Mouse (Mus musculus): ENCODE results near the gene Rpn1. TPM values are rescaled to one million over a fixed set of nuclear protein-coding genes. Genes with fewer than 3 reads are reported as not detected.

The Rpn1 gene
- polyA plus RNA-seq, 1 experiment from 2014 or later = 352 TPM

DNA sequence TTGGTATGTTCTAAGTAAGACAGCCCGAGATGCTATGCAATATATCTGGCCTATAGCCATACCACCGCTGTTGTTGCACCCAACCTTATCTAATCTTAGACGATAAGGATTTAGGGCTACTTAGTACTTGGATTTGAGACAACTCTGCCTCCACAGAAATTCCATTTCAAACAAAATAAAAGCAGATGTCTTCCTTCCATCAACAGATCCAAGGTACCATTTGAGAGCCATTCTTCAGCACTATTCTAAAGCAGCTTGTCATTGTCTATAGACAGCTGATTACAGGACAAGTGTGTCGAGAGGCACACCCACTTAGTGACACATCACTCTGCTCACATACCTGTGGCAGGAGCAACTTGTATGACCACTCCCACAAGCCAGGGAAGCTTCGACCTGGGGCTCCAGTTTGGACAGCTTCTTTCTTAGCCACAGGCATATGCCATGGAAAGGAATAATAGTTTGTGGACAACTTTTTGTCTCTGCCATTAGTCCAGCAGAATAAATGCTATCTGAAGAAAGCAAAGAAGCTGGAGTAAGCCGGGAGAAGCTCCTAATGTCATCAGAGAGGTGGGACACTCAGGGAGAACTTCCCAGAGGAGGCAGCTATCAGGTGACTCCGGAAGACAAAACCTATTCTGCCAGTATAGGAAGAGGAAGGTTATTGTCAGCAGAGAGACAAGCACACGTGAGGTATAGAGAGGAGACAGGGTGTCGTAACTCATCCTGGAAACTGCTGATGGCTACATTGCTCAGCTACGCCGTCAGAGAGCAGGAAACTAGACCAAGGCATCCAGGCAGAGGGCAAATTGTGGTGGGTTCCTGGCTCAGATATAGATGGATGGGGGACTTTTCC, 30.8 kb upstream of the Rpn1 start:
- no peak overlapping the region for H3K4me3 ChIP-seq
- H3K4me1 ChIP-seq = no peaks in the 10 kb centered on the region
- H3K9me3 ChIP-seq = no peaks in the 10 kb centered on the region
- 68% methylated on average over 11 of the region's 11 CpGs for WGBS
- no peak overlapping the region for H3K27ac ChIP-seq
- no peak overlapping the region for H3K9ac ChIP-seq
- no peak for ATAC-seq (ENCODE audit: insufficient number of reproducible peaks, insufficient read depth, low FRiP score, low TSS enrichment)
- H3K4me2 ChIP-seq (replicated peaks) = no peak overlapping the region
- no peaks in the 10 kb centered on the region for H3K27me3 ChIP-seq
- no peaks in the 10 kb centered on the region for H3K36me3 ChIP-seq

DNA sequence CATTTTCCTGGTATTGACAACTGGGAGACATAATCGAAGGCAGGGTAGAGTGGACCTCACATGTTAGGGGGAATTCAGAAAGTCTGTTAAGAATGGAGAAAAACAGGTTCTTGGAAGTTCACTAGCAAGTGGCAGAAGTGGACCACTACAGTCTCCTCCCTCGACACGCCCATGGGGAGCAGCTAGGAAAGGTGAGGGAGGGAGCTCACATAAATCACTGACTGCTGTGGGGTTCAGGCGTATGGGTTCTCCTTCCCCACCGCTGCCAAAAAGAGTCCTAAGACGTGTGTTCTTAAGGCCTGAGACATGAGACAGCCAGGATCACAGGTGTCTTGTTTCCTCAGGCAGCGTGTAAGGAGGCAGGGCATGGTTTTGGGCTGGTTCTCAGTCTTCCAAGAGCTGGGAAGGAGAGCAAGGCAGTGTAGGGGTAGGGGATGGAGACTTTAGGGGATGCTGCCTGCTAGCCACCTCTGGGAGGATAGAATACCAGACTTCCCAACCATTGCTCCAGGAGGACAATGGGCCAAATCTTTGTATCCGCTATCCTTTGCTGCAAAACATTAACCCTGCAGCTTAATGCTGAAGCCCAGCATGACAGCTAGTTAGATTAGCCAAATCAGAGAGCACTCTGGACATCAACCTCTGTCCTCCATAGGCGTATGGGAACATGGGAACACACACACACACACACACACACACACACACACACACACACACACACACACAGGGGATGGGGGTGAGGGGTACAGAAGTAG, 30.0 kb upstream of the Rpn1 start:
- ATAC-seq (ENCODE audit: insufficient number of reproducible peaks, insufficient read depth, low FRiP score, low TSS enrichment) = no peak
- Histone ChIP-seq H3K4me3 (no peak overlapping the region), H3K9ac (no peak overlapping the region), H3K27ac (no peak overlapping the region), H3K36me3 (no peaks in the 10 kb centered on the region), H3K4me1 (no peaks in the 10 kb centered on the region), H3K4me2 (replicated peaks) (no peak overlapping the region), H3K9me3 (no peaks in the 10 kb centered on the region), H3K27me3 (no peaks in the 10 kb centered on the region)
- WGBS = 66% methylated on average over 9 of the region's 9 CpGs

DNA sequence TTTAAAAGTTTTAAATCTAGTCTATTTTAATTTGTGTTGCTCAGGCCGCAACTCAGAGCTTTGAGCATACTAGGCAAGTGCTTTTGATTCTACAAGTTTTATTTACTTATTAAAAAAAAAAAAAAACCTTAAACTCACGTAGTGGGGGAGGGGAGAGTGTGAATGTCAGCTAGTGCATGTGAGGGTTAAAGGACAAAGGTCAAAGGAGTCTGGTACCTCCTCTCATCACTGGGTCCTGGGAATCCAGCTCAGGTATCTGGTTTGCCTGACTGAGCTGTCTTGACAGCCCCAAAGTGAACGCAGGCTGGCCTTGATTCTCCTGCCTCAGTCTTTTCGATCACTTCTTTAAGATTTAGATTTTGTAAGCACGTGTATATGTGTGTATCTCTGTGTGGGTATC, 28.6 kb upstream of the Rpn1 start:
- H3K36me3 ChIP-seq = no peaks in the 10 kb centered on the region
- 65% methylated on average over 5 of the region's 5 CpGs for WGBS
- H3K4me2 ChIP-seq (replicated peaks) = no peak overlapping the region
- no peak overlapping the region for H3K4me3 ChIP-seq
- H3K4me1 ChIP-seq = no peaks in the 10 kb centered on the region
- H3K27ac ChIP-seq = no peak overlapping the region
- H3K27me3 ChIP-seq = no peaks in the 10 kb centered on the region
- ATAC-seq (ENCODE audit: insufficient number of reproducible peaks, insufficient read depth, low FRiP score, low TSS enrichment) = no peak
- no peak overlapping the region for H3K9ac ChIP-seq
- no peaks in the 10 kb centered on the region for H3K9me3 ChIP-seq

DNA sequence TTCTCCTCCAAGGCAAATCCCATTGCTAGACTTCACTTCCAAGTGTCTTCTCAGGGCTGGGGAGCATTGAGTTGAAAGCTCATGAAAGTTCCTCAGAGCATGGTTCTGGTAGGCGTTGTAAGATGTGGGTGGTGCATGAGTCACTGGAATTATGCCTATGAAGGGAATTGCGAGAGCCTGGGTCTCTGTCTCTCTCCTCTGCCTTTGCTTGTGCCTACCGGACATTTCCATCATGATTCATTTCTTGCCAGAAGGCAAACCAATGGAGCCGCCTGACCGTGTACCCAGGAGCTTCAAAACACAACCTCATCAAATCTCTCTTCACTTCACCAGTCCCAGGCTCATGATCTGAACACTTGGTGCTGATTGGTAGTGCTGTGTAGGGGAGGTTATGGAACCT, 27.4 kb upstream of the Rpn1 start:
- no peak for ATAC-seq (ENCODE audit: insufficient number of reproducible peaks, insufficient read depth, low FRiP score, low TSS enrichment)
- Histone ChIP-seq H3K36me3 (no peaks in the 10 kb centered on the region), H3K9ac (no peak overlapping the region), H3K27me3 (no peaks in the 10 kb centered on the region), H3K4me2 (replicated peaks) (no peak overlapping the region), H3K4me3 (no peak overlapping the region), H3K27ac (no peak overlapping the region), H3K9me3 (no peaks in the 10 kb centered on the region), H3K4me1 (no peaks in the 10 kb centered on the region)
- 91% methylated on average over 5 of the region's 5 CpGs for WGBS

DNA sequence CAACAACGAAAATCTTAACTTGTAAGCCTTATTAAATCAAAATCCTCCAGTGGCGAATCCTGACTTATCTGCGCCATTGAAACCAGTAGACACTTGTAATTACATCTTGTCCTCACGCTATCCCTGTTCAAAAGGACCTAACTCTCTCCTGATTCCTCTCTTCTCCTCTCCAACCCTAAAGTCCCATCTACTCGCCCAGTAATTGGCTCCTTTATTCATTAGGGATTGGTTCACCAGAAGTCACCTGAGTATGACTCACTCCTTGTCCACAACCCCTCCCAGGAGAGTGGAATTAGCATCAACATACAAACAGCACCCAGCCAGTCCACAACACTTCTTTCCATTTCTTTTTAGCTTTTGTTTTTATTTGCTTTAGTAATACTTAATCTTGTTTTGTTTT, 24.4 kb upstream of the Rpn1 start:
- no peaks in the 10 kb centered on the region for H3K27me3 ChIP-seq
- no peak overlapping the region for H3K4me3 ChIP-seq
- ATAC-seq (ENCODE audit: insufficient number of reproducible peaks, insufficient read depth, low FRiP score, low TSS enrichment) = no peak
- no peak overlapping the region for H3K27ac ChIP-seq
- no peak overlapping the region for H3K4me2 ChIP-seq (replicated peaks)
- 78% methylated on average over 5 of the region's 5 CpGs for WGBS
- no peaks in the 10 kb centered on the region for H3K4me1 ChIP-seq
- H3K36me3 ChIP-seq = no peaks in the 10 kb centered on the region
- H3K9me3 ChIP-seq = no peaks in the 10 kb centered on the region
- no peak overlapping the region for H3K9ac ChIP-seq

DNA sequence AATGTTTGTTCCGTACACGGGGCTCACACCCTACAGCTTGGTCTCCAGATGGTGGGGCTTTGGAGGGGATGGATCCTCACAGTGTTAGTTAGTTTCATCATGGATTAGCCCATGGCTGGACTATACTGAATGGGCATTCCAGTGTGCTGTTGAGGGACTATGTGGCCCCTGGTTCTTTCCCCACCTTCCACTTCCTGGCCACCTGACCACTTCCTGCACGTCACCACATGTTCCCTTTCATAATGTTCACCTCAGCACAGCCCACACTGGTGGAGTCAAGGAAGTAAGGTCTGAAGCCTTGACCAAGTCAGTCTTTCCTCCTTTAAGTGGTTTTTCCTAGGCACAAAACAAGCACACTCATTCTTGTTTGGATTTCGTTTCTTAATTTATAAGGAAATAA, 23.7 kb upstream of the Rpn1 start:
- WGBS = 80% methylated on average over 4 of the region's 4 CpGs
- no peak for ATAC-seq (ENCODE audit: insufficient number of reproducible peaks, insufficient read depth, low FRiP score, low TSS enrichment)
- H3K27me3 ChIP-seq = no peaks in the 10 kb centered on the region

DNA sequence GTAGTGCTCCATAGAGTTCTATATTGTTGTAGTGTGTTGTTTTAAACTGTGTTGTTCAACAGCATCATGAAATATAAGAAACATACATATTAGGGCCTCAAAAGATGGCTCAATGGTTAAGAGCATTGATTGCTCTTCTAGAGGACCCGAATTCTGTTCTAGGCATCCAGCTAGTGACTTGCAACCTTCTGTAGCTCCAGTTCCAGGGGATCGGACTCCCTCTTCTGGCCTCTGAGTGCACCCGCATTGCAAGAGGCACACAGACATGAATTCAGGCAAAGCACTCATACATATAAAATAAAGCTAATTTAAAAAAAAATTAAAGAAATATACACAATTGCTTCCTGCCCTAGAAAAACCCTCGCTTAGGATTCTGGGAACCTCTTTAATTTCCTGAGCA, 22.9 kb upstream of the Rpn1 start:
- Histone ChIP-seq H3K4me1 (no peaks in the 10 kb centered on the region), H3K27me3 (no peaks in the 10 kb centered on the region), H3K9me3 (no peaks in the 10 kb centered on the region), H3K9ac (no peak overlapping the region), H3K27ac (no peak overlapping the region), H3K36me3 (no peaks in the 10 kb centered on the region), H3K4me3 (no peak overlapping the region), H3K4me2 (replicated peaks) (no peak overlapping the region)
- WGBS = 81% methylated on average over 4 of the region's 4 CpGs
- no peak for ATAC-seq (ENCODE audit: insufficient number of reproducible peaks, insufficient read depth, low FRiP score, low TSS enrichment)

More for the DNA sequence above, 23.7 kb upstream of the Rpn1 start:
- H3K4me2 ChIP-seq (replicated peaks) = no peak overlapping the region
- no peak overlapping the region for H3K4me3 ChIP-seq
- no peaks in the 10 kb centered on the region for H3K36me3 ChIP-seq
- no peak overlapping the region for H3K9ac ChIP-seq
- H3K27ac ChIP-seq = no peak overlapping the region
- no peaks in the 10 kb centered on the region for H3K4me1 ChIP-seq
- H3K9me3 ChIP-seq = no peaks in the 10 kb centered on the region

DNA sequence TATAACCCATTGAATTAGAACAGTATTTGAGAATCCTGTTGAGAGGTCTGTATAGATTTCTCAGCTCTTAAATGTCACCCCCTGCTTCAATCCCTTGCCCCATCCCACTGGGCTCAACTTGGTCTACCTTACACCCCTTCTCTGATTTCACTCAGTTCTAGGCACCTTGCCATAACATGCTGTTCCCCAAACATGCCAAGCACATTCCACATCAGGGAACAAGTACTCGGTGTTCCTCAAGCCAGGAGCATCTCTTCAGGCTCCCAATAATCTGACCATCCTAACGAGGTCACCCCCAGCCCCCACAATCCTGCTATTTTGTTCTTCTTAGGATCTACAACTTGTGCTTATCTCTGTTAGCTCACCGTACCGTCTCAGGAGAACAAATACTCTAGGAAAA, 21.9 kb upstream of the Rpn1 start:
- no peak for ATAC-seq (ENCODE audit: insufficient number of reproducible peaks, insufficient read depth, low FRiP score, low TSS enrichment)
- no peaks in the 10 kb centered on the region for H3K27me3 ChIP-seq
- H3K9ac ChIP-seq = no peak overlapping the region
- no peak overlapping the region for H3K4me2 ChIP-seq (replicated peaks)
- no peaks in the 10 kb centered on the region for H3K36me3 ChIP-seq
- H3K27ac ChIP-seq = no peak overlapping the region
- no peak overlapping the region for H3K4me3 ChIP-seq
- H3K9me3 ChIP-seq = no peaks in the 10 kb centered on the region
- 75% methylated on average over 4 of the region's 4 CpGs for WGBS
- no peaks in the 10 kb centered on the region for H3K4me1 ChIP-seq

DNA sequence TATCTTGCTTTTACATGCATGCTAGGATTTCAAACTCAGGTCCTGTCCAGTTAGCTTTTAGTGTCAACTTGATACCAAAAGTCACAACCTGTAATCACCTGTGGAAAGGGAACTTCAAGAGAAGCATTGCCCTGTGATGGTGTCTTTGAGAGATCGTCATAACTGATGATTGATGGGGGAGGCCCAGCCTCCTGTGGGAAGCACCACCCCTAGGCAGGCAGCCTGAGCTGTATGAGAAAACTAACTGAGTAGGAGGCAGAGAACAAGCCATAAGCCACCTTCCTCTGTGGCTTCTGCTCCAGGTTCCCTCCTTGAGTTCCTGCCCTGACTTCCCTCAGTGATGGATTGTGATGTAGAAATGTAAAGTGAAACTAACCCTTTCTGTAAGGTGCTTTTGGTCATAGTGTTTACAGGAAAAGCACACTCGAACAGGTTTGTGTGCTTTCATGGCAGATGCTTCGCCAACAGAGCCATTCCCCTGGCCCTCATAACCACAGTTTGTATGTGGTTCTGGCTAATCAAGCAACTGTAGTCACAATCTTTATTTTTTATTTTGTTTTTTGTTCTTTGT, 20.1 kb upstream of the Rpn1 start:
- Histone ChIP-seq H3K4me2 (replicated peaks) (no peak overlapping the region), H3K36me3 (no peaks in the 10 kb centered on the region), H3K4me3 (no peak overlapping the region), H3K9ac (no peak overlapping the region), H3K27me3 (no peaks in the 10 kb centered on the region), H3K9me3 (no peaks in the 10 kb centered on the region), H3K4me1 (no peaks in the 10 kb centered on the region), H3K27ac (no peak overlapping the region)
- WGBS = 85% methylated on average over 3 of the region's 3 CpGs
- no peak for ATAC-seq (ENCODE audit: insufficient number of reproducible peaks, insufficient read depth, low FRiP score, low TSS enrichment)

DNA sequence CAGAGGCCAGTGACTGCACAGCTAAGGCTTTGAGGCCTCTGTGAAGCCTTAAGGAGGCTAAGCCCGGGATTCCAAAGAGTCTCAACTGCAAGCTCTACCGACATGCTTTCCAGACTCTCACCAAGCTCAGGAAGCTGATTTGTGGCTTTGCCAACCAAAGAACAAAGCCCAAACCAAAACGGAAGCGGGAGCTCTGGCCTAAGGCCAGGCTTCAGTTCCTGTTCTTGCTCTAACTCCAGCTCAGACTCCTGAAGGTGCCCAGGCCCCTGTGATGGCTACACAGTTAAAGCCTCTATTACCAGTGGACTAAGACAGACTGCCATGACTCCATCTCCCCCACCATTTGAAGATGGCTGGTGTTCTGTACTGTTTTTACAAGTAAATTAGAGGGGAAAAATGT, 19.2 kb upstream of the Rpn1 start:
- Histone ChIP-seq H3K27ac (no peak overlapping the region), H3K9ac (no peak overlapping the region), H3K4me1 (no peaks in the 10 kb centered on the region), H3K4me3 (no peak overlapping the region), H3K36me3 (no peaks in the 10 kb centered on the region), H3K4me2 (replicated peaks) (no peak overlapping the region), H3K9me3 (no peaks in the 10 kb centered on the region), H3K27me3 (no peaks in the 10 kb centered on the region)
- no peak for ATAC-seq (ENCODE audit: insufficient number of reproducible peaks, insufficient read depth, low FRiP score, low TSS enrichment)
- 55% methylated on average over 4 of the region's 4 CpGs for WGBS

DNA sequence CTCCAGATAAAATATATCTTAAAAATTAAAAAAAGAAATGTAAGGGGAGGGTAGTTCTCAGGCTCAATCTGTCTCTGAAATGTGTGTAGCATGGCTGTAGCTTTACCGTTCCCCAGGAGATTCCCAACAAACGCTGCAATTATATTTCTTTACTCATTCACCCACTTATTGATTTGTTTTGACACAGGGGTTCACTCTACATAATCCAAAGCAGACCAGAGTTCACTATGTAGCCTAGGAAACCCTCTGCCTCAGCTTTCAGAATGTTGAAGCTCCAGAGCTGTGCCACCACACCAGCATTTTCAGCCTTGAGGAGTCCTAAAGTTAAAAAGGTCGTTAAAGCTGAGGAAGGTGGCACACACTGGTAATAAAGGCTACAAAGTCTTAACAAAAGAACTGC, 18.3 kb upstream of the Rpn1 start:
- Histone ChIP-seq H3K4me1 (no peaks in the 10 kb centered on the region), H3K36me3 (no peaks in the 10 kb centered on the region), H3K9me3 (no peaks in the 10 kb centered on the region), H3K9ac (no peak overlapping the region), H3K4me2 (replicated peaks) (no peak overlapping the region), H3K4me3 (no peak overlapping the region), H3K27me3 (no peaks in the 10 kb centered on the region), H3K27ac (no peak overlapping the region)
- WGBS = 62% methylated on average over 3 of the region's 3 CpGs
- no peak for ATAC-seq (ENCODE audit: insufficient number of reproducible peaks, insufficient read depth, low FRiP score, low TSS enrichment)

DNA sequence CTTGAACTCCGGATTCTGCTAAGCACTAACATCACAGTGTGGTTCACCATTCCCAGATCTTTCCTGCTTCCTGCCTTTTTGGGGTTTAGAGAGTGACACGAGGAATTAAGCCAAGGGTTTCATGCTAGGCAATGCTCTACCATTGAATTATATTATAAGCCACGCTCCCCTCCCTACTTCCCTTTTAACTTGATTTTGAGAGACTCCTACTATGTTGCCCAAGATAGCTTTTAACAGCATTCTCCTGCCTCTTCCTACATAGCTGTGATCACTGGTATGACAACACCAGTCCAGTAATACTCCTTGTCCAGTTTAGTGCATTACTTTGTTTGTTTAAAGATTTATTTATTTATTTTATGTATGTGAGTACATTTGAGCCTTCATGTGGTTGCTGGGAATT, 16.6 kb upstream of the Rpn1 start:
- H3K27me3 ChIP-seq = no peaks in the 10 kb centered on the region
- H3K4me2 ChIP-seq (replicated peaks) = no peak overlapping the region
- no peaks in the 10 kb centered on the region for H3K9me3 ChIP-seq
- H3K4me3 ChIP-seq = no peak overlapping the region
- 65% methylated on average over 3 of the region's 3 CpGs for WGBS
- no peak for ATAC-seq (ENCODE audit: insufficient number of reproducible peaks, insufficient read depth, low FRiP score, low TSS enrichment)
- no peaks in the 10 kb centered on the region for H3K4me1 ChIP-seq
- no peaks in the 10 kb centered on the region for H3K36me3 ChIP-seq
- no peak overlapping the region for H3K27ac ChIP-seq
- no peak overlapping the region for H3K9ac ChIP-seq

Measured in embryonic facial prominence, embryonic 12.5 days (tissue).